Mouse (Mus musculus) intestine, postnatal 0 days (tissue): ENCODE measurements around the gene Gbp4. TPM values are rescaled to one million over a fixed set of nuclear protein-coding genes. Genes with fewer than 3 reads are reported as not detected.
"Not testable (repeated sequence)": the region's sequence is repeated elsewhere in the genome, so short reads cannot be mapped to it uniquely, and the experiment has no call there.

Source experiments
- ATAC-seq: fragments of 200-750 bp; cut with Nextera tagmentation; 2 replicates; pipeline ENCODE4 v1.8.0; 2017; ENCODE audit warnings: mild to moderate bottlenecking, moderate TSS enrichment, moderate library complexity
- H3K27ac ChIP-seq: fragments of 300-500 bp; sonication (generic); 2 replicates; pipeline ENCODE4 v1.5.1; 2014; ENCODE audit warnings: mild to moderate bottlenecking, low read depth, low read length, moderate library complexity
- H3K27me3 ChIP-seq: fragments of 300-500 bp; sonication (generic); replicated peaks from 2 replicates; pipeline ENCODE4 v1.6.1; 2014; ENCODE audit warnings: low read length, mixed read lengths; ENCODE audit not compliant: control insufficient read depth, insufficient read depth
- H3K36me3 ChIP-seq: fragments of 300-500 bp; sonication (generic); 2 replicates; pipeline ENCODE4 v1.6.1; 2014; ENCODE audit warnings: mild to moderate bottlenecking, moderate library complexity; ENCODE audit not compliant: control insufficient read depth, insufficient read depth
- H3K4me1 ChIP-seq: fragments of 300-500 bp; sonication (generic); replicated peaks from 2 replicates; pipeline ENCODE4 v1.6.1; 2014; ENCODE audit warnings: antibody characterized with exemption, low read length, mixed read lengths; ENCODE audit not compliant: control insufficient read depth, insufficient read depth
- H3K4me2 ChIP-seq: fragments of 300-500 bp; sonication (generic); replicated peaks from 2 replicates; pipeline ENCODE4 v1.6.1; 2014; ENCODE audit warnings: low read depth, mild to moderate bottlenecking, moderate library complexity
- H3K4me3 ChIP-seq: fragments of 300-500 bp; sonication (generic); 2 replicates; pipeline ENCODE4 v1.5.1; 2014; ENCODE audit warnings: low read depth, low read length
- H3K9ac ChIP-seq: fragments of 300-500 bp; sonication (generic); 2 replicates; pipeline ENCODE4 v1.6.1; 2014; ENCODE audit warnings: mild to moderate bottlenecking, low read depth, low read length
- H3K9me3 ChIP-seq: fragments of 300-500 bp; sonication (generic); 2 replicates; pipeline ENCODE4 v1.6.1; 2016; ENCODE audit warnings: mixed run types; ENCODE audit not compliant: control insufficient read depth
- CTCF ChIP-seq: sonication (generic); IDR thresholded peaks from 2 replicates; pipeline ENCODE4 v1.5.1; 2016; ENCODE audit warnings: low read depth, mild to moderate bottlenecking, control low read depth, antibody characterized with exemption, moderate library complexity
- WGBS: fragments of 180-500 bp; shearing (Covaris S2); extraction: QIAGEN DNeasy Blood & Tissue Kit; methylation state at CpG from one replicate; pipeline ENCODE4 v1.1.7; 2014; 5-methylcytosine and 5-hydroxymethylcytosine counted together
- polyA plus RNA-seq: library from polyadenylated mRNA; unstranded; fragments of >200 nt; fragmentation: Nextera tagmentation; extraction: Ambion mirVana; gene quantifications from 2 replicates; pipeline ENCODE4 v1.2.1, GENCODE M21; 2015

Gene Gbp4
- polyA plus RNA-seq, 1 experiment from 2014 or later: 0.90 TPM

- no peaks in the 10 kb centered on the region for H3K9me3 ChIP-seq
- H3K4me1 ChIP-seq: no peaks in the 10 kb centered on the region
- H3K4me2 ChIP-seq: no peak overlapping the region
- H3K9ac ChIP-seq: no peak overlapping the region
- ATAC-seq: no peak
- 71% methylated on average over 1 of the region's 1 CpGs for WGBS
- no peak overlapping the region for H3K27ac ChIP-seq
- H3K27me3 ChIP-seq: no peaks in the 10 kb centered on the region
- H3K4me3 ChIP-seq: no peak overlapping the region
- TF ChIP-seq CTCF: no peak
- no peaks in the 10 kb centered on the region for H3K36me3 ChIP-seq
Observed at GRCm38 (mm10) chr5:105138906-105139305, 480 bp downstream of the Gbp4 start.

GRCm38 (mm10) chr5:105136706-105137304, 2.6 kb downstream of the Gbp4 start:
- H3K9me3 ChIP-seq, H3K9ac ChIP-seq, H3K27me3 ChIP-seq, ATAC-seq, H3K4me1 ChIP-seq, H3K4me2 ChIP-seq, H3K27ac ChIP-seq, H3K36me3 ChIP-seq, H3K4me3 ChIP-seq: not testable (repeated sequence)
- WGBS: 97% methylated on average over 3 of the region's 3 CpGs

- not testable (repeated sequence) for H3K27ac ChIP-seq, ATAC-seq, H3K4me1 ChIP-seq, H3K4me2 ChIP-seq, H3K27me3 ChIP-seq, H3K4me3 ChIP-seq, H3K9ac ChIP-seq, H3K9me3 ChIP-seq, H3K36me3 ChIP-seq
- 82% methylated on average over 6 of the region's 6 CpGs for WGBS
Observed at GRCm38 (mm10) chr5:105121731-105122130, 17.7 kb downstream of the Gbp4 start.

GRCm38 (mm10) chr5:105115740-105116139, 23.6 kb downstream of the Gbp4 start:
- Histone ChIP-seq H3K4me2 (no peak overlapping the region), H3K9me3 (no peaks in the 10 kb centered on the region), H3K27ac (no peak overlapping the region), H3K4me3 (no peak overlapping the region), H3K4me1 (no peaks in the 10 kb centered on the region), H3K27me3 (no peaks in the 10 kb centered on the region), H3K9ac (no peak overlapping the region), H3K36me3 (no peaks in the 10 kb centered on the region)
- TF ChIP-seq CTCF: no peak
- WGBS: 71% methylated on average over 2 of the region's 2 CpGs
- no peak for ATAC-seq

GRCm38 (mm10) chr5:105114696-105115095, 24.7 kb downstream of the Gbp4 start:
- H3K4me2 ChIP-seq: no peak overlapping the region
- no peaks in the 10 kb centered on the region for H3K4me1 ChIP-seq
- no peak overlapping the region for H3K4me3 ChIP-seq
- no peak overlapping the region for H3K9ac ChIP-seq
- no peak for ATAC-seq
- H3K36me3 ChIP-seq: no peaks in the 10 kb centered on the region
- H3K27me3 ChIP-seq: no peaks in the 10 kb centered on the region
- H3K27ac ChIP-seq: no peak overlapping the region
- no peak for TF ChIP-seq CTCF
- WGBS: 84% methylated on average over 2 of the region's 2 CpGs
- H3K9me3 ChIP-seq: no peaks in the 10 kb centered on the region

GRCm38 (mm10) chr5:105113656-105114055, 25.7 kb downstream of the Gbp4 start:
- 90% methylated on average over 5 of the region's 5 CpGs for WGBS
- no peak overlapping the region for H3K4me2 ChIP-seq
- no peaks in the 10 kb centered on the region for H3K9me3 ChIP-seq
- TF ChIP-seq CTCF: no peak
- H3K9ac ChIP-seq: no peak overlapping the region
- H3K4me3 ChIP-seq: no peak overlapping the region
- H3K36me3 ChIP-seq: no peaks in the 10 kb centered on the region
- ATAC-seq: no peak
- H3K27ac ChIP-seq: no peak overlapping the region
- H3K4me1 ChIP-seq: no peaks in the 10 kb centered on the region
- H3K27me3 ChIP-seq: no peaks in the 10 kb centered on the region

GRCm38 (mm10) chr5:105110271-105110852, 29.0 kb downstream of the Gbp4 start:
- not testable (repeated sequence) for H3K36me3 ChIP-seq, H3K27ac ChIP-seq, H3K4me1 ChIP-seq, H3K4me2 ChIP-seq, H3K27me3 ChIP-seq, H3K9ac ChIP-seq, H3K4me3 ChIP-seq, H3K9me3 ChIP-seq
- 15% methylated on average over 4 of the region's 4 CpGs for WGBS
- ATAC-seq: peak; percentile 56; the same call in 1 of the 2 replicates

- ATAC-seq, H3K27me3 ChIP-seq, H3K4me1 ChIP-seq, H3K36me3 ChIP-seq, H3K9me3 ChIP-seq, H3K4me3 ChIP-seq, H3K9ac ChIP-seq, H3K27ac ChIP-seq: not testable (repeated sequence)
- WGBS: 61% methylated on average over 1 of the region's 1 CpGs
- peak overlapping the region; percentile 22; the same call in 1 of the 2 replicates for H3K4me2 ChIP-seq
Observed at GRCm38 (mm10) chr5:105109775-105110174, 29.6 kb downstream of the Gbp4 start.

GRCm38 (mm10) chr5:105105689-105106088, 33.7 kb downstream of the Gbp4 start:
- H3K27me3 ChIP-seq, H3K9ac ChIP-seq, H3K9me3 ChIP-seq, ATAC-seq, H3K4me2 ChIP-seq, H3K4me3 ChIP-seq, H3K36me3 ChIP-seq, H3K27ac ChIP-seq, H3K4me1 ChIP-seq: not testable (repeated sequence)
- WGBS: 82% methylated on average over 2 of the region's 2 CpGs
